Mouse (Mus musculus) gastrocnemius, postnatal 10 days (tissue): Measurements from ENCODE around the gene Galnt2. TPM values are rescaled to one million over a fixed set of nuclear protein-coding genes. Genes with fewer than 3 reads are reported as not detected.

Experiments
- DNase-seq: peaks from one replicate; pipeline ENCODE4 v3.0.0; 2021; ENCODE audit warnings: mixed read lengths
- long read RNA-seq, 2 experiments: library from polyadenylated mRNA; stranded (forward); transcript quantifications; one replicate each; pipeline ENCODE4 v2.0.0; 2021
- total RNA-seq, 2 experiments: library from RNA; stranded (reverse); gene quantifications; 2 replicates each; pipeline ENCODE4 v1.2.3; 2021

The Galnt2 gene
- 10 to 100 TPM; 40.8 to 46.3 TPM for total RNA-seq
- long read RNA-seq, experiment 1, full-length matches to known transcripts: 85 of 87 reads
- long read RNA-seq, experiment 1, partial matches to known transcripts: 0 of 87 reads
- long read RNA-seq, experiment 1, other reads (novel, unspliced or antisense): 2 of 87 reads
- long read RNA-seq, experiment 2, full-length matches to known transcripts: 63 of 102 reads
- long read RNA-seq, experiment 2, partial matches to known transcripts: 11 of 102 reads
- long read RNA-seq, experiment 2, other reads (novel, unspliced or antisense): 28 of 102 reads

DNA sequence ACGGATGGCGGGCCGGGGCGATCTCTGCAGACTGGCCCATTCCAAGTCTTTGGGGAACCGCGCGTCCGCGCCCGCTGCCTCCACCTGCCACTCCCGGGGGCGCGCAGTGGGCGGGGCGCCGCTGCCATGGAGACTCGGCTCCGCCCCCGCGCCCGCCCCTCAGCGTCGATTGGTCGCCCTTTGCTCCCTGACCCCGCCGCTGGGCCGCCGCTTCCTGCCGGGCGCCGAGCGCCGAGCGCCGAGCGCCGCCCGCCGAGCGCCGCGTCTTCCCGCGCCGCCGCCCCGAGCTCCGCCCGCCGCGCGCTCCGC, at the start of gene Galnt2:
TSS of gene Galnt2 (plus strand) at position 216 of the 309 bp plus-strand sequence.
- peak; percentile 91 for DNase-seq

DNA sequence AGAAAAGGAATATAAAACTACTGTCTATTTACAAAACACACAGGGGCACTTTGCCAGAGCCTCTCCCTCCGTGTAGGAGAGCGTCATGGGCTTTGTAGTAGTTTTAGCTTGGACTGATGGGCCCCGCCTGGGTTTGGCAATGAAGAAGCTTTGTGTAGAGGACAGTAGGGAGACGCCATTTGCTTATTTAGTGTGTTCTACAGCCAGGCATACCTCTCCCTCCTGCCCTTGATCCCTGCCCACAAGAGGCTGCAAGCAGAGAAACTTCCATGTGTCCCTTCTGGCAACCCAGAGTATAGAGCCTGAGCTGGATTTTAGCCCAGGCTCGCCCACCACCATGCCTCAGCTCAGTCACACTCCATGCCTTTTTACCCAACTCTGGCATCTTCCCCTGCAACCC, 49.4 kb upstream of the Galnt2 start:
- DNase-seq: no peak

DNA sequence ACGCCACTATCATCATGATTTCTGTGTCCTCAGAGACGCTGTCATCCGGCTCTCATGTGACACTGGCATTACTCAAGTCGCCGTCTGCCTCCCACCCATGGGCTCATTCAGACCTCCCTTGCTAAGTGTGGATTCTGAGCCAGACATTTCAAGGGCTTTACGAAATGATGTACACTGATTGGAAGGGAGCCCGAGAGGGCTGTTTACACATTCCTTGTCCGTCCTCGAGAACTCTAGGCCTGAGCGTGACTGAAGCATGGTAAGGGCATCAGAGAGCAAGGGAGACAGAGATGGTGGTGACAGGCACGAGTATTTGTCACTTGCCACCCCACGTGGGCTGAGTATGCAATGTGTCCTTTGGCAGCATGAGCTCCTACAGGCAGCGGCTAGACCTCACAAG, 49.0 kb upstream of the Galnt2 start:
- no peak for DNase-seq

DNA sequence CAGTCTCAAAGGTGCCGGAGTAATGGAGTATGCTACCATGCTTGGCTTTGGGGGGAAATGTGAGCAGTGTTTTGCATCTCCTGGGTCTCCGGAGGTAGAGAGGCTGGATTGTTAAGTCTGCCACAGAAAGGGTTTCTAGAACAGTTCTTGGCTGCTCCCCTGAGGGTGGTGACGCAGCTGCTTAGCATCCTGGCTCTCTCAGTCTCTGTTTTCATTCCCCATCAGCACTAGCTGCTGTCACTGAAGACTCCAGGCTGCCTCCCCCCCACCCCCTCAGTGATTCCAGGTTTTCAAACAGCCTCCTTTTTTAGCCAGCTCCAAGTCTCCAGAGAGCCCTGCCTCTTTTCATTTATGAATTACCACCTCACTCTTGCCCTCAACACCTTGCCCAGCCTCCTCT, 47.1 kb upstream of the Galnt2 start:
- no peak for DNase-seq

DNA sequence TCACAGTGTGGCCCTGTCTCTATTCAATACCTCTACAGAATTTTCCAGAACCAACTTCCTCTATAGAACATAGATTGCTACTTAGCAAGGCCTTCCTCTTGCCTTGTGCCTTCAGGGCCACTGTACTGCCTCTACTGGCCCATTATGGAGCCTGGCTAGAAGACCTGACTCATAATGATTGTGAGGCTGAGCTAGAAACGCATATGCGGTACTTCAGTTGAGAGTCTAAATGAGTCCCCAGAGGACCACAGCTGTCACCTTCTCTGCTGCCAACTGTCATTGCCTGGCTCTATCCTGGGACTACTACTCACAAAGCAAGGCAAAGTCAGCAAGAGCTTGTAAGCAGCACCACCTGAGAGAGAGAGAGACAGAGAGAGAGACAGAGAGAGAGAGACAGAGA, 46.7 kb upstream of the Galnt2 start:
- DNase-seq: no peak

DNA sequence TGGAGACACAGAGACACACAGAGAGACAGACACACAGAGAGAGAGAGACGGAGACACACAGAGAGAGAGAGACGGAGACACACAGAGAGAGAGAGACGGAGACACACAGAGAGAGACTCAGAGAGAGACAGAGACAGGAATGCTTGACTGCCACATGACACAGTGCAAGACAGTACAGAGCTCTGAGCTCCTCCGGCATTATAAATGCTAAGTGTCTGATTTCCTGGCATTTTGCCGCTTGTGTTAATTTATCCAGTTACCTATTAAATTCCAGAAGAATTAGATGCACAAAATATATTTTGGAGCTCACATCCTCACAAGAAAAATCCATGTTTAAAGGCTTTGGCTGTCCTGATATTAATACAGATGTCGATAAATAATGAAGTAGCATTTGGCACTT, 46.1 kb upstream of the Galnt2 start:
- DNase-seq: no peak

DNA sequence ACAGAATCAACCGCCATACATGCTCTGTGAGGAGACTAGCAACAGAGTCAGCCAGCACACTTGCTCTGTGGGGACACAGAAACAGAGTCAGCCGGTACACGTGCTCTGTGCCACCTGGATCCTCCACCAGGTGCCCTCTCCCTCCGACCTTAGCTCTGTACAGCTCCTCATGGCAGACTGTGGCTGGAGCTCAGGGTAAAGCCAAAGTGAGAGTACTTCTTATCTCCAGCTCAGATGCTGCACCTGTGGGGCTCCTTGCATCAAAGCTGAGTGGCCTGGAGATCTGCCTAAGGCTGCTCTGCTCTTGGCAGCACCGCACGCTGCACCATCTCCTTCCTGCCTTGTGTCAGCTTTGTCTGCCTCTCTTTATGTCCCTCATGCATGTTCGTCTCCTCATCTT, 40.8 kb upstream of the Galnt2 start:
- no peak for DNase-seq

DNA sequence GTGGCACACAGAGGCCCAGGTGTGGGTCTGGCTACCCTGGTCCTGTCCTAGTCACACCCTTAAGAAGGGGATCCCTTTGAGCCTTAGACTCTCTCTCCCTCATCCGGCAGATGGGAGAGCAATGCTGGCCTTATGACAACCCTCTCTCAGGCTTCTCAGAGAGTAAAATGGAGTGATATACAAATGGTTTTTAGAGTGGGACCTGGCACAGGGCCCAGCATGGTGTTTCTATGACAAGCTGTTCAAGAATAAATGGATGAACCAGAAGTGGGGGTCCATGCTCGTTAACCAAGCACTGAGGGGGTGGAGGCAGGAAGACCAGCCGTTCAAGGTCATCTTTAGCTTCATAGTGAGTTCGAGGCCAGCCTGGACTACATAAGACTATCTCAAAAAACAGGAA, 38.9 kb upstream of the Galnt2 start:
- no peak for DNase-seq

DNA sequence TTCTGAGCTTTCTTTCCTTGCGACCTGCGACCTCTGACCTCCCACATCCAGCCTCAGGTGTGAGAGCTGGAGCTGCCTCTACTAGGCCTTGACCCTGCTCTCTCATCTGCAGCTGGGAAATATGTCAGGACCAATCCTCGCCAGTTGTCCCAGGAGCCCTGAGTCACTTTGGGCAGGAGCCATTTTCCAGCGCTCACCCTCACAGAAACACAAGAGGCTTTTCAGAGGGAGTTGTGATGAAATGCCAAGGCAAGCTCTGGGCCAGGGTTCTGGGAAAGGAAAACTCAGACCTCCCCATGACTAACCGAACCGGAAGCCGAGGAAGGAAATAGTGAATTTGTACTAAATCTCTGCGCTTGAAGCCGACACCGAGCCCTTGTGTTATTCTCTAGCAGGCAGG, 38.2 kb upstream of the Galnt2 start:
- peak; percentile 61 for DNase-seq

DNA sequence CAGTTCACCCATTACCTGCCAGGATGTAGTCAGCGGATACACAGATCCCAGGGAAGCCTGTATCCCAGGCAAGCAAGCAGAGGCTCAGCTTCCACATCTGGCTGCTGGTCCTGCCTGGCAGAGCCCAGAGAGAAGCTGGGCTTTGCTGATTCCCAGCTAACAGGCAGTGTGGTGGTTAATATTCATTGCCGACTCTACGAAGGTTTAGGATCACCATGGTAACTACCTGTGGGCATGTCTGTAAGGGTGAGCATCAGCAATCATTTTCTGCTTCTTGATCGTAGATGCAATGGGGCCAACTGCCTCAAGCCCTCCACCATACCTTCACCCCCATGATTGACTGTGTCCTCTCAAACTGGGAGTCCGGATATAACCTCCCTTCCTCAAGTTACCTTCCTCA, 37.2 kb upstream of the Galnt2 start:
- no peak for DNase-seq

DNA sequence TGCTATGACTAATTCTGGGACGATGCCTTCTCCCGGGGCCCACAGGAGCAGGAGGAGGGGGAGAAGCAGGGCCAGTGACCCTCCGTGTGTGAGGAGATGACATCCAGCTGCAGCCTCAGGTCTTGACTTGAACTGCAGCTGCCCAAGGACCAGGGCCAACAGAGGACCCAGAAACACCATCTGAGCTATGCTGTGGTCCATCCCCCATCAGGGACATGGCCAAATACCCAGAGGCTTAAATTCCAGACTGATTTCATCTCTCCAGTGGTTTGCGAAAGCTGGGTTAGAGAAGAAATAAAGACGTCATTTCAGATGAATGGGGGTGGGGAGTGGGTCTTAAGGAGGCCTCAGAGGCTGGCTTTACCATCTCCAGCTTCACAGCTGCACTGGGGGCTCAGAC, 35.0 kb upstream of the Galnt2 start:
- DNase-seq: no peak

DNA sequence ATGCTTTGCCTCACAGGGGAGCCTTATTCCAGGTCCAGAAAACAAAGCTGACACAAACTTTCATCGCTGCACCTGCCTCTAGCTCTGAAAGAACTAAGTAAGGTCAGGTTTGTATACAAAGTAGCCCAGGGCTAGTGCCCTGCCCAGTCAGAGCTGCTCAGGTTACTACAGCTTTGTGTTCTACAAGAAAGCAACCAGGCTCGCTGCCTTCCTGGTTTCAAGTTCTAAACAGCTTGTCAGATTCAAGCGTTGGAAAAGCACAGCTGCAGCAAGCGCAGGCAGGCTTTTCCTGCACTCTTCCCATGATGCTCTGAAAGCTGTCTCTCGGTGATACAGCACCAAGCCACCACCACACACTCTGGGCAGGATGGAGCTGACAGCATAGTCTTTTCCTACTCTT, 34.4 kb upstream of the Galnt2 start:
- no peak for DNase-seq

DNA sequence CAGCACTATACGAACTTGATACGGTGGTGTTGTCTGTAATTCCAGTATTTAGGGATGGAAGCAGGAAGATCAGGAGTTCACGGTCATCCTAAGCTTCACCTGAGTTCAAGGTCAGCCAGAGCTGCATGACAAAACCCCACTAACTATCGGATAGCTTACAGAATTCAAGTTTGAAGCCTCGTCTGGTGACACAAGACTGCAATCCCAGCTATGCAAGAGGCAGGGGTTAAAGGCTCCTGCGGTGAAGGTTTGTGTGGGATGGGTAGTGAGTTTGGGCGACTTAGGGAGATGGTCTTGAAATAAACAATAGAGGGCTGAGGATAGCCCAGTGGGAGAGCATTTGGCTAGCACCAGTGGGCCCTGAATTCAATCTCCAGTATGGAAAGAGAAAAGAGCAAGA, 33.0 kb upstream of the Galnt2 start:
- DNase-seq: no peak

DNA sequence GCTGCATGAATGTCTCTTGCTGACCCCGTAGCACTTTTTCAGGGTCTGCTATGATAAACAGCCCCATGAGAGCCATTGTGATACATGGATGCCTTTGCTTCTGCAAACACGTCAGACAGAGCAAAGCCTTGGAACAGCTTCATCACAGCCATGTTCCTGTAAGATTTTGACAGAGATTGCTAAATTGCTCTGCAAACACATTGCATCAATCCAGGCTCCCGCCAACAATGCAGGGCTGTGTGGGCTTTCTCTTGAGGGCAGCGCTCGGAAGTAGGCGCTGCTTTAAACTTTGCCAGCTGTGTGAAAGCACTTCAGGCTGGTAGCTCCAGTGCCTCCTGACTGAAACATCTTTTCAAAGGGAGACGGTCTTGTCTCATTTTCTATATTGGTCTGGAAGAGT, 30.8 kb upstream of the Galnt2 start:
- DNase-seq: no peak

DNA sequence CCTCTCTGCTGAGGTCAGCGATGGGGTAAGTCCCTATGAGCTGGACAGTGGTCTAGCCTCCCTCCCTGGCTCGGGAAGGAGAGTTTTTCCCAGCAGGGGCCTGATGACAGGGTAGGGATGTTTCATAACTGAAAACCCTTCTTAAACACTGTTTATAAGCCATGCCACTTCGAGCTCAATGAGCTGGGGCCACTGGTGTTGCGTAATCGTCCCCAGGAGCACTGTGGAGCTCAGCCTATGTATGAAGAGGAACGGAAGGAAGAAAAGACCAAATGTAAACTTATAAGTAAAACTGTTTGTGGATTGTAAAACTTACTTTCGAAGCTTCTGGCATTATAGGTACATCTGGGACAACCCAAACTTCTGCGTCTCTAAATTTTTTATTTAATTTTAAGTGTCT, 29.5 kb upstream of the Galnt2 start:
- DNase-seq: no peak

DNA sequence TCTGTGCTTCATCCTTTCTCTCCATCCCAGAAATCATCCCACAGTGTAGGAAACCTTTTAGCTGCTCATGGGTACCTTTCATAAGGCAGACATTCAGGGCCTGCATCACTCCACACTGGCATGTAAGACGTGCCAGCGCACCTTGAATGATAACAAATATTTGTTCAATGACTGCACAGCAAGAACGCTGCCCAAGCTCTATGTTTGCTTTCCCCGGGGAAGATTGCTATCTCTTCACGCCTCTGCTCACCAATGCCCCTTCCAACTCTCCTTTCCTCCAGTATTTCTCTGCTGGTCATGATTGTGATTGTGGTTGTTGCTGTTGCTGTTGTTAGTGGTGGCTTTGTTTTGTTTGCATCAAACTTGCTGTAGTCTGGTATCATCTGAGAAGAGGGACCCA, 28.3 kb upstream of the Galnt2 start:
- DNase-seq: no peak

DNA sequence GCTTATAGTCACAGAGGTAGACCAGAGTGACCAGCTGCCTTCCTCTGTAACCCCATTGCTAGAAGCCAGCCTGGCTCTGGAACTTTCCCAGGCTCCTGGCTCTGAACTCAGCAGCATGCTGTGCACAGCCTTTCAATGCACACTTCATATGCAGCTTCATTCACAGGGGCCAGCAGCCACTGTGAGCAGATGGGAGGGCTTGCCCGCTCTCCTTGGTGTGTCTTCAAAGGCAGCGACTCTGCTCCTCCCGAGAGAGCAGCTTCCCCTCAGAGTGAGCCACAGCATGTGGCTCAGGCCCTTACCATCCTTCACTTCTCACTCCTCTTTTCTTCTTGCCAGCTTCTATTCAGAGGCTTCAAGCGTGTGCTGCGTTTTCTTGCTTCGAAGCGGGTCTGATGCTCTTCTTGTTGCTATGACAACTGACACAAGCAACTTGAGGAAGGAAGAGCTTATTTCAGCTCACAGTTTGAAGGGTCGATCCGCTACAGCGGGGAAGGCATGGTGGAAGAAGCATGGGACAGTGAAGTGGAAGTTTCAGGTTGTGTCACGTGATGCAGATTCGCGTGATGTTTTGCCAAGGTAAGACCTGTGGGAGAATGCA, 27.1 kb upstream of the Galnt2 start:
- no peak for DNase-seq

DNA sequence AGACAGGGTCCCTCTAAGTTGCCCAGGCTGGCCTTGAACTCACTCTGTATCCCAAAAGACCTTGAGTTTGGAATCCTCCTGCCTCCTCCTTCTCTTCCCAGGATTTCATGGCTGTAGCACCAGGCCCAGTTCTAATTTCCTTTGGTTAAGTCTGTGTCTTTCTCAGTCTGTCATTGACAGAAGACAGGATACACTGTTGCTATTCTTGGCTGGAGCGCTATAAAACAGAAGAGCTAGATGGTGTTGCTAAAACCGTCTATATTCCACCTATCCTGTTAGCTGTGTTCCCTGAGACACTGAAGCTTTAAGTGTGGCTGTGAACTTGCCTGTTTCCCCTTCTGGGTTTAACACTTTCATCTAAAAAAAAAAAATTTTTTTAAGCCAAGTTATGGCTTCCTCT, 19.0 kb upstream of the Galnt2 start:
- DNase-seq: no peak

DNA sequence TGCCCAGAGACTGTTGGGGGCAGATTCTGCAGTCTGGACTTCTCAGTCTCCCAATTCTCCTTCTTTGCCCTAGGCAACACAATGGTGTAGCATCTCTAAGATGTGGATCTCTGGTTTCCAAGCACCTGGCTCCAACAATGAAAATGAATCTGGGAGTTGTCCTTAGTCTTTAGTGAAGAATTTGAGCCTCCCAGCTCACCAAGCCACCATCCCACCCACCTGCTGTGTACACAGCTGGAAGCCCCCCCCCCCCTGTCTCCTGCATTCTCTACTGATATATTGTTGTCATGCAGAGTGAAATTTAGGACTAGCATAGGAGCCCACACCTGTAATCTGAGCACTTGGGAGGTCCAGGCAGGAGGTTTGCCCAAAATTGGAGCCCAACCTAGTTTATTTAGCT, 14.2 kb upstream of the Galnt2 start:
- no peak for DNase-seq

DNA sequence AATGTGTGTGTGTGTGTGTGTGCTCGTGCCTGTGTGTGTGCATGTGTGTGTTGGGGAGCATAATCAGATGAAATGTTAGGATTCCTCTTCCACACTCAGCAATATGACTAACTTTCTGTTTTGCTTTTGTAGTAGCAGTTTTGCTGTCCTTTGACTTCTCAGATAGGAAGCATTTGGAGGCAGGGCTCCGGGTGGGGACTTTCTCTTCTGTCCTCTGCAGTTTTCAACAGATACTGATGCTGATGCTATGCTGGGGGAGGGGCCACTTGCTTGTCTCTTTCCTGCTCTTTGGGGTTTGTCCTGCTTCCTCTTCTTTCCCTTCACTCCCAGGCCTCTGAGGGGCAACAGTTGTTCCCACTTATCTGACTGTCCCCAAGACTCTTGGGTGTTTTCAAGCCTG, 1.3 kb upstream of the Galnt2 start:
- DNase-seq: no peak

DNA sequence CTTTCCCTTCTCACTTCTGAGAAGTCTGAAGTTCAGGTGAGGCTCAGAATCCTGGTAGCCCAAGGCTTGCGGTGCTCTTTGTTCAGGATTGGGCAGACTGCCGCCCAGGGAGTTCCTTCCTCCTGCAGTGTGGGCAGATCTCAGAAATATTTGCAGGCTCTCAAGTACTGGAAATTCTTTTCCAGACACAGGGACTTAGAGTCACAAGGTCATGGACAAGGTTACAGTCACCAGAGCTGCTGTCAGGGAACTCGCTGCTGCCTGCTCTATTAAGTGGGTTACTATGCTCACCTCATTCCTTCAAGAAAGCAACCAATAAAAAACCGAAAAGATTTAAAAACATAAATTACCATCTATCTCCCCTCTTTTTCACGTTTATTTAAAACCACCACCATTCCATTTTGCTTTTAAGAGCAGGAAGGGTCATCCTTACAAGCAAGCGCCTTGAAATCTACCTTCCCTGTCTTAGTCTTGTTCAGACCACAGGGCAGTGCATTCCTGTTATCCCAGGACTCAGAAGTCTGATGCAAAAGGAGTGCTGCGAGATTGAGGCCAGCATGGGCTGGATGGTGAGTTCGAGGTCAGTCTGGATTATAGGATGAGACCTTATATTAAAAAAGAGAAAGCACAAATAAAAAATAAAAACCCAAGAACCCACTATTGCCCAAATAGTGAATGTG, 555 bp upstream of the Galnt2 start:
- DNase-seq: no peak

DNA sequence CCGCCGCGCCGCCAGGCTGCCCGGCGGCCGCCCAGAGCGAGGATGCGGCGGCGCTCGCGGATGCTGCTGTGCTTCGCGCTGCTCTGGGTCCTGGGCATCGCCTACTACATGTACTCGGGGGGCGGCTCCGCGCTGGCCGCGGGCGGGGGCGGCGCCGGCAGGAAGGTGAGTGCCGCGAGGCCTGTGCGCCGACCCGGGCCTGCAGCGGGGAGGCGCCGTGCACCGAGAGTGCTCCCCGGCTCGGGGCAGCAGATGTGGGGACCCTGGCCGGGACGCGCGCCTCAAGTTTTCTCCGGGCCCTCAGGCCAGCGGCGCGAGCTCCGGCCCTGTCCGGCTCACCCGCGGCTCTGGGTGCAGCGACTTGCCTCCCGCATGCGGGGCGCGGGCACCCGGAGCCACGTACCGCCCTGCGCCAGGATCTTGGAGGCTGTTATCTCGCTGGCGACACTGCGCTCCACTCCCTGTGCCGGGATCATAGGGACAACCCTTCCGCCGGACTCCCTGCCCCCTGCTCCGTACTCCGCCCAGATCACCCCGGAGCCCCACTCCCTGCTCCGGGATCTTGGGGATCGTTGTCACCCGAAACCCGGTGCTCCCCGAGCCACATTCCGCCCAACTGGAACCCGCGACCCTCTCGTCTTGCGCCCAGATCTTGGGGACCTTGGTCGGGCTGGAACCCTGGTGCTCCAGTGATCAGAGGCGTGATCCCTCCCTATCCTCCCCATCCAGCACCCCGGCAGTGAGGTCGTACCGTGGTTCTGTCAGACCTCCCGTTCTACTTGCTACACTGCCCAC, 491 bp downstream of the Galnt2 start:
- peak; percentile 66 for DNase-seq

DNA sequence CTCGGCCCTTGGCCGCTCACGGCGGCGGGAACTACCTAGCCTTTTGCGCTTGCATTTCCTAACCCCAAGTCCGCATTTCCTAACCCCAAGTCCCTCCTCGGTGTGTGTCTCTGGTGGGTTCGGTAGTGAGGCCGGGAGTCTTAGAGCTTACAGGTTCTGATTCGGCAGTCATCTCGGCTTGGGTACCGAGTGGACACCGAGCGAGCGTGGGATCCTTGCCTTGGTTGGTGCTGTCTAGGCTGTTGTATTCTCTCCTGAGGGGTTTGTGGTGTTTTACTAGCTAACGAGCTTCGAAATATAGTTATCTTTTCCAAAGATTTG, 1.0 kb downstream of the Galnt2 start:
- DNase-seq: no peak

DNA sequence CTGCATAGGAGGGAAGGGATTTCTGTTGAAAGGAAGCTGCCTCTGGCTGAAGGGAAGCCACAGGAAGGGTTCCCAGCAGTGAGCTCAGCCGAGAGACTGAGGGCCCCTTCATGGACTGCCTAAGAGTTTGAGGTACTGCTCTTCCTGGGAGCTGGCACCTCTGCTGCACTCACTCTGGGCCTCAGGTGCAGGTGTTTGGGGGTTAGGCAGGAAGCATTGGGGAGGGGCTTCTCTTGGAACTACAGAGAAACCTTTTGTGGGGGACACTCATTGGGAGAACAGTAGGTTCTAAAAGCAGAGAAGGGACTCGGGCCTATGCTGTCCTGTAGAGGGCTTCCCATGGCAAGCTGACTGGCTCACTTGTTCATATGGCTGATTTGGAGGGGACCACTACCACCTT, 3.3 kb downstream of the Galnt2 start:
- DNase-seq: no peak
